Mouse (Mus musculus): ENCODE results near the gene Rgs6. TPM values are rescaled to one million over a fixed set of nuclear protein-coding genes. Genes with fewer than 3 reads are reported as not detected.

Rgs6 gene
- polyA plus RNA-seq, 1 experiment, result 8.0 TPM

DNA sequence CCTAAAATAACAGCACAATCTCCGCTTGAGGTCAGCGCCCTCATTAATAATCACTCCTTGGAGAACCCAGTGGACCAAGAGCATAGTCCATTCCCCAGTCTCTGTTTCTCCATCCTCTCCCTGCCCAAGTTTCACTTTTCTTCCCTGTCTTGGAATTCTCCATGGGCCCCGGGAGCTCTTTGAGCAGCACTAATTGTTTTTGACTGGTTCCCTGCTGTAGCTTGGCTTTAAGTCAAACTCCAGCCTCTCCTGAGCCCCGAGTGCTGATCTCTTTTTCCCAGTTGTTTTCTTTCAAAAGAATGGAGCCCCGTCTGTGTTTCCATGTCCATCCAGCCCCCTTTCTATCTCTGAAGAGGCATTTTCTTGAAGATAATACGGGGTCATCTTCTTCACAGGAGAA lies 12.3 kb downstream of the Rgs6 start:
- TF ChIP-seq POLR2A (IDR thresholded peaks at IDR 0.05; ENCODE audit: borderline replicate concordance, extremely low read depth, insufficient read depth, insufficient read length, poor library complexity, severe bottlenecking), result no peak
- TF ChIP-seq CTCF (IDR thresholded peaks at IDR 0.05; ENCODE audit: borderline replicate concordance, extremely low read depth, insufficient read depth, insufficient read length), result no peak
- DNase-seq (ENCODE audit: low read depth), result peak; percentile 34

- DNase-seq (ENCODE audit: low read depth), result no peak
- TF ChIP-seq CTCF (IDR thresholded peaks at IDR 0.05; ENCODE audit: borderline replicate concordance, extremely low read depth, insufficient read depth, insufficient read length), result no peak
- no peak for TF ChIP-seq POLR2A (IDR thresholded peaks at IDR 0.05; ENCODE audit: borderline replicate concordance, extremely low read depth, insufficient read depth, insufficient read length, poor library complexity, severe bottlenecking)
Observed at GRCm38 (mm10) chr12:82602823-82603222, 14.7 kb downstream of the Rgs6 start.

DNA sequence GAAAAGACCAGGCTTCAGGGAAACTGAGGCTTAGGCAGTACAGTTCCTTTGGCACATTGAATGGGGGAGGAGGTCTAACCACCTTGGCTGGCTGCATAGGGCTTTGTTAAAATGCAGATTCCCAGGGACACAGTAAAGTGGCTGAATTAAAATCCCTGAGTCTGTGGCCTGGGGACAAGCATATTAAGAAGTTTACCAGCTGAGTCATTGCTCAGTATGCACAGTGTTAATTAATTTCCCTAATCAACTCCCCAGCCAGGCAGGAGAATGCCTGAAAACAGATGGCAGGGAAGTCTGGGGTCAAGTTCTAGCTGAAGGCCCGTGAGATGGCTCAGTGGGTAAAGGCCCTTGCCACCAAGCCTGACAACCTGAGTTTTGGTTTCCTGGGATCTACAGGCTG lies 15.2 kb downstream of the Rgs6 start:
- TF ChIP-seq CTCF (IDR thresholded peaks at IDR 0.05; ENCODE audit: borderline replicate concordance, extremely low read depth, insufficient read depth, insufficient read length) (no peak), POLR2A (IDR thresholded peaks at IDR 0.05; ENCODE audit: borderline replicate concordance, extremely low read depth, insufficient read depth, insufficient read length, poor library complexity, severe bottlenecking) (no peak)
- DNase-seq (ENCODE audit: low read depth), result peak; percentile 80

- TF ChIP-seq CTCF (IDR thresholded peaks at IDR 0.05; ENCODE audit: borderline replicate concordance, extremely low read depth, insufficient read depth, insufficient read length) (no peak), POLR2A (IDR thresholded peaks at IDR 0.05; ENCODE audit: borderline replicate concordance, extremely low read depth, insufficient read depth, insufficient read length, poor library complexity, severe bottlenecking) (no peak)
Observed at GRCm38 (mm10) chr12:82603979-82604378, 15.9 kb downstream of the Rgs6 start.

DNA sequence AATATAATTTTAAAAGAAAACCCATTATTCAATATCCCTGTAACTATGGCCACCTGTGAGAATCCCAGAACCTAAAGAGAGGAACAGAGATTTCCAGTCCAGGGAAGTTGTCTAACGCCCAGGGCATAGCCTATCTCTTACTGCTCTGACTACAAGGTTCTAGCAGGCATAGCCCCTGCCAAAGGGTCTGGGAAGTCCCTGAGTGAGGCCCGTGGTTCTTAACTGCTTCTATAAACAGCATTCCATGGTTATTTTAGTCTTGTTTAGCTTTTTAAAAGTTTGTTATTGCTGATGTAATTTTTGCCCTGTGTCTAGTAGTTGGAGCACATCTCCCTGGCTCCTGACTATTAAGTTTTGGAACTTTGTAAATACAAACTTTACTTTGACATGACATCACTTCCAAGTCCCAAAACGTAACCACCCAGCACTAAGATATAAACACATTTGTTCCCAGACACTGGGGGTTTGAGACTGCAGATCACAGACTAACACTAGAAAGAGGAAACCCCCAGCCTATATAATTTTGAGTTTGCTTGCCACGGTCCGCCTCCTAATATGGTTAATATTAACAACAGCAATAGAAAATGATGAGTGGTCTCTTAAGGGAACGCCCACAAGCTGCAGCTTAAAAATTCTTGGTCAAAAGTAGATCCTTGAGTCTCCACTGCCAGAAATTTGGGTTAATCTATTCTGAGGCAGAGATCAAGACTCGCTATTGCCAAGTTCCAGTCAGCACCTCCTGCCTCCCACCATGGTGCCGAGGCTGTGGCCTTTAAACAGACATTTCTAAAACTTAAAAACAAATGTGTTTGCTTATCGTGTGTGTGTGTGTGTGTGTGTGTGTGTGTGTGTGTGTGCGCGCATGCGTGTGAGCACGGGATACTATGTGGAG lies 24.9 kb downstream of the Rgs6 start:
- no peak for DNase-seq (ENCODE audit: low read depth)
- no peak for TF ChIP-seq CTCF (IDR thresholded peaks at IDR 0.05; ENCODE audit: borderline replicate concordance, extremely low read depth, insufficient read depth, insufficient read length)

More at GRCm38 (mm10) chr12:82603979-82604378, 15.9 kb downstream of the Rgs6 start:
- DNase-seq (ENCODE audit: low read depth), result no peak

DNA sequence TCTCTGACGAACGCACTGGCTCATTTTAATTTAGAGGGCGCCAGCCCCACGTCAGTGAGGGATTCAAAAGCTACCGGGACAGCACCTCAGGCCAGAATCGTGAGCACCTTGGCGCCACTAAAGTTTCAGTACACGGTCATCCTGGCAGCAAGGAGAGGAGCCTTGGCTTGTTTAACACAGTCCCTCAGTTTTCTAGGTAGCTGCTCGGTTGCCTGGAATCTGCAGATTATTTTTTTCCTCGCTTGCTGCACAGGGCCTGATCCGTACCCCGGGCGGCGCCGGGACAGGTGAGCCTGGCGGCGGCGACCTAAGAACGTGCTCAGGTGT lies 28.4 kb downstream of the Rgs6 start:
- no peak for DNase-seq (ENCODE audit: low read depth)
- no peak for TF ChIP-seq CTCF (IDR thresholded peaks at IDR 0.05; ENCODE audit: borderline replicate concordance, extremely low read depth, insufficient read depth, insufficient read length)
- TF ChIP-seq POLR2A (IDR thresholded peaks at IDR 0.05; ENCODE audit: borderline replicate concordance, extremely low read depth, insufficient read depth, insufficient read length, poor library complexity, severe bottlenecking), result no peak

- TF ChIP-seq CTCF (IDR thresholded peaks at IDR 0.05; ENCODE audit: borderline replicate concordance, extremely low read depth, insufficient read depth, insufficient read length), result peak; percentile 41; the same call in 1 of the 2 replicates
- no peak for TF ChIP-seq POLR2A (IDR thresholded peaks at IDR 0.05; ENCODE audit: borderline replicate concordance, extremely low read depth, insufficient read depth, insufficient read length, poor library complexity, severe bottlenecking)
- peak; percentile 59 for DNase-seq (ENCODE audit: low read depth)
Observed at GRCm38 (mm10) chr12:82616813-82617681, 29.0 kb downstream of the Rgs6 start.

- TF ChIP-seq CTCF (IDR thresholded peaks at IDR 0.05; ENCODE audit: borderline replicate concordance, extremely low read depth, insufficient read depth, insufficient read length), result no peak
- no peak for TF ChIP-seq POLR2A (IDR thresholded peaks at IDR 0.05; ENCODE audit: borderline replicate concordance, extremely low read depth, insufficient read depth, insufficient read length, poor library complexity, severe bottlenecking)
- DNase-seq (ENCODE audit: low read depth), result peak; percentile 8
Observed at GRCm38 (mm10) chr12:82617682-82618370, 29.7 kb downstream of the Rgs6 start.

GRCm38 (mm10) chr12:82640441-82640840 lies 52.3 kb downstream of the Rgs6 start:
- no peak for TF ChIP-seq POLR2A (IDR thresholded peaks at IDR 0.05; ENCODE audit: borderline replicate concordance, extremely low read depth, insufficient read depth, insufficient read length, poor library complexity, severe bottlenecking)
- no peak for TF ChIP-seq CTCF (IDR thresholded peaks at IDR 0.05; ENCODE audit: borderline replicate concordance, extremely low read depth, insufficient read depth, insufficient read length)
- no peak for DNase-seq (ENCODE audit: low read depth)

GRCm38 (mm10) chr12:82647876-82648275 lies 59.8 kb downstream of the Rgs6 start:
- DNase-seq (ENCODE audit: low read depth), result no peak
- no peak for TF ChIP-seq POLR2A (IDR thresholded peaks at IDR 0.05; ENCODE audit: borderline replicate concordance, extremely low read depth, insufficient read depth, insufficient read length, poor library complexity, severe bottlenecking)
- no peak for TF ChIP-seq CTCF (IDR thresholded peaks at IDR 0.05; ENCODE audit: borderline replicate concordance, extremely low read depth, insufficient read depth, insufficient read length)

- DNase-seq (ENCODE audit: low read depth), result no peak
- TF ChIP-seq POLR2A (IDR thresholded peaks at IDR 0.05; ENCODE audit: borderline replicate concordance, extremely low read depth, insufficient read depth, insufficient read length, poor library complexity, severe bottlenecking), result no peak
- TF ChIP-seq CTCF (IDR thresholded peaks at IDR 0.05; ENCODE audit: borderline replicate concordance, extremely low read depth, insufficient read depth, insufficient read length), result no peak
Observed at GRCm38 (mm10) chr12:82649991-82650390, 61.9 kb downstream of the Rgs6 start.

Measured in brain, embryonic 14.5 days (tissue).